Mouse (Mus musculus): ENCODE results near the gene Fance. TPM values are rescaled to one million over a fixed set of nuclear protein-coding genes. Genes with fewer than 3 reads are reported as not detected.

The Fance gene
- total RNA-seq (2014; rRNA removed; ENCODE audit: low replicate concordance): 14.1 and 21.7 TPM in 2 replicates
- 13.8 and 14.1 TPM in 2 replicates for polyA plus RNA-seq (2015; fragmentation: Nextera tagmentation; extraction: Ambion mirVana)

DNA sequence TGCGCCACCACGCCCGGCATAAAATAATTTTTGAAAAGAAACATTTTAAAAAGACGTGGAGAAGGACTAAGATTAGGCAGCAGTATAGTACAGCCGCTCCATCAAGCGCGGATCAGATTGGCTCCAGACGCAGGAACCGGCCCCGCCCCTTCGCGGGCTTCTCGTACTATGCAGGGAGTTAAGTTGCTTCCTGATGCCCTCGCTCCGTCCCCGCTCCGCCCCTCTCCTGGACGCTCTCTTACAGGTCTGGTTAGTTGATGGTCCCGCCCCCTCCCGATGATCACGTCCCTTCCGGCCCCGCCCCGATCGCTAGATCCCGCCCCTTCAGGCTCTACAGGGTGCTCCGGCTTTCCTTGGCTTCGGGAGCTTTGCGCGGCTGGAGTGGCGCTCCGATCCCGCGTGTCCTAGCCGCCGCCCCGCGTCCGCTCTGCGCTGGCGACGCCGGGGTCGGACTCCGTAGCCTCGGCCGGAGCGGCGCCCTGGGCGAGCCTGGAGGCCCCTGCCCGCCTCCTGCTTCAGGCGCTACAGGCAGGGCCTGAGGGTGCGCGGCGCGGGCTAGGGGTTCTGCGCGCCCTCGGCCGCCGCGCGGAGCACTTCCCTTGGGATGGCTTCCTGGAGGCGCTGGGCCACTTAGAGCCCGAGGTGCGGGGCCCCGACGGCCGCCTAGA, at the start of gene Fance:
Gene Fance, plus strand, starts transcription at position 308 of the 668 bp plus-strand sequence.
- H3K4me1 ChIP-seq (ENCODE audit: control insufficient read depth, insufficient read depth): peaks cover 9% of the 10 kb centered on the region; the same call in 1 of the 2 replicates
- no peaks in the 10 kb centered on the region for H3K9me3 ChIP-seq (replicated peaks; ENCODE audit: control insufficient read depth, low read length)
- TF ChIP-seq CTCF (IDR thresholded peaks at IDR 0.05; ENCODE audit: low read depth) (no peak), EP300 (IDR thresholded peaks at IDR 0.05; ENCODE audit: low read depth) (0 out of 2 replicates have a peak, but pooled peaks have one; percentile 15)
- H3K4me2 ChIP-seq (ENCODE audit: low read depth, low read length): peak within 1 kb of the TSS; percentile 95
- H3K36me3 ChIP-seq (replicated peaks; ENCODE audit: control insufficient read depth, insufficient read depth, low read length): peaks cover 18% of the 10 kb centered on the region
- H3K4me3 ChIP-seq (ENCODE audit: low read depth, low read length): peak within 1 kb of the TSS; percentile 90
- DNase-seq (ENCODE audit: low spot score): peak; percentile 99
- H3K27me3 ChIP-seq (ENCODE audit: control insufficient read depth, insufficient read depth, low read length): no peaks in the 10 kb centered on the region
- ATAC-seq (ENCODE audit: insufficient read depth, low read depth): peak; percentile 97
- H3K9ac ChIP-seq (replicated peaks; ENCODE audit: low read depth, low read length): peak within 1 kb of the TSS; percentile 89
- WGBS: under 1% methylated on average over 69 of the region's 69 CpGs
- peak within 1 kb of the TSS; percentile 95 for H3K27ac ChIP-seq (ENCODE audit: low read depth)

DNA sequence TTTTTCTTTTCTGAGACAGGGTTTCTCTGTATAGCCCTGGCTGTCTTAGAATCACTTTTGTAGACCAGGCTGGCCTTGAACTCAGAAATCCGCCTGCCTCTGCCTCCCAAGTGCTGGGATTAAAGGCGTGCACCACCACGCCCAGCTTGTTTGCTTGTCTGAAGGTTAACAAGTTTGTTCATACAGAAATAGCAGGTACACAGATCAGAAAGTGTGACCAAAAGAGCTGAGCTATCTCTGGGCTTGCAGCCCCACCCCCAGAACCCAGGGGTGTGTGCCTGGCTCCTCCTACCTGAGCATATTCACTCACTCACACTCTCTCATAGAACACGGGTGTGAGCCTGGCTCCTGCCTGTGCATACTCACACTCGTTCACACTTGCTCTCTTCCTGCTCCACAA, 46.1 kb upstream of the Fance start:
- no peak overlapping the region for H3K9ac ChIP-seq (replicated peaks; ENCODE audit: low read depth, low read length)
- WGBS: 79% methylated on average over 5 of the region's 5 CpGs
- DNase-seq (ENCODE audit: low spot score) (no peak), ATAC-seq (ENCODE audit: insufficient read depth, low read depth) (no peak)
- no peak overlapping the region for H3K4me2 ChIP-seq (ENCODE audit: low read depth, low read length)
- TF ChIP-seq CTCF (IDR thresholded peaks at IDR 0.05; ENCODE audit: low read depth): no peak
- TF ChIP-seq EP300 (IDR thresholded peaks at IDR 0.05; ENCODE audit: low read depth): no peak
- H3K27me3 ChIP-seq (ENCODE audit: control insufficient read depth, insufficient read depth, low read length): no peaks in the 10 kb centered on the region
- H3K27ac ChIP-seq (ENCODE audit: low read depth): no peak overlapping the region
- H3K4me1 ChIP-seq (ENCODE audit: control insufficient read depth, insufficient read depth): no peaks in the 10 kb centered on the region; the same call in 1 of the 2 replicates
- H3K4me3 ChIP-seq (ENCODE audit: low read depth, low read length): no peak overlapping the region
- no peaks in the 10 kb centered on the region for H3K36me3 ChIP-seq (replicated peaks; ENCODE audit: control insufficient read depth, insufficient read depth, low read length)
- no peaks in the 10 kb centered on the region for H3K9me3 ChIP-seq (replicated peaks; ENCODE audit: control insufficient read depth, low read length)

DNA sequence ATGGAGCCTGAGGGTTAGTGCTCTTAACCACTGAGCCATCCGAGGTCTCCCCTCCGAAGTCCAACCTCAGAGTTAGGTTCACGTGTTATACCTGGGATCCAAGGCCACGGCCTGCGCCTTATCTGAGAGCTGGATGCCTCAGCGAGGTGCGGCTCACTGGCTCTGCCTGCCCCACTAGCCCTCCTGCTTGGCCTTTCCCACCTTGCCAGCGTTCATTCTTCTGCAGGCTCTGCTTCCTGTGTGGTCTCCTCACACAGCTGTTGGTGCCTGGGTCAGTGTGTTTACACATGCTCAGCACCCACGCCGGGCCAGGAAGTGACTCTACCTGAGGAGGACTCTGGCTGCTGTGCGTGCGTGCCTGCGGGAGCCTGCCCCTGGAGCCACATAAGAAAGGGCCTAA, 43.2 kb upstream of the Fance start:
- Histone ChIP-seq H3K4me2 (ENCODE audit: low read depth, low read length) (no peak overlapping the region), H3K4me3 (ENCODE audit: low read depth, low read length) (no peak overlapping the region), H3K9me3 (replicated peaks; ENCODE audit: control insufficient read depth, low read length) (no peaks in the 10 kb centered on the region), H3K27me3 (ENCODE audit: control insufficient read depth, insufficient read depth, low read length) (no peaks in the 10 kb centered on the region), H3K36me3 (replicated peaks; ENCODE audit: control insufficient read depth, insufficient read depth, low read length) (no peaks in the 10 kb centered on the region), H3K4me1 (ENCODE audit: control insufficient read depth, insufficient read depth) (peaks cover 4% of the 10 kb centered on the region; the same call in 1 of the 2 replicates), H3K27ac (ENCODE audit: low read depth) (no peak overlapping the region), H3K9ac (replicated peaks; ENCODE audit: low read depth, low read length) (no peak overlapping the region)
- no peak for DNase-seq (ENCODE audit: low spot score)
- no peak for ATAC-seq (ENCODE audit: insufficient read depth, low read depth)
- TF ChIP-seq CTCF (IDR thresholded peaks at IDR 0.05; ENCODE audit: low read depth) (no peak), EP300 (IDR thresholded peaks at IDR 0.05; ENCODE audit: low read depth) (no peak)
- WGBS: 71% methylated on average over 13 of the region's 13 CpGs

DNA sequence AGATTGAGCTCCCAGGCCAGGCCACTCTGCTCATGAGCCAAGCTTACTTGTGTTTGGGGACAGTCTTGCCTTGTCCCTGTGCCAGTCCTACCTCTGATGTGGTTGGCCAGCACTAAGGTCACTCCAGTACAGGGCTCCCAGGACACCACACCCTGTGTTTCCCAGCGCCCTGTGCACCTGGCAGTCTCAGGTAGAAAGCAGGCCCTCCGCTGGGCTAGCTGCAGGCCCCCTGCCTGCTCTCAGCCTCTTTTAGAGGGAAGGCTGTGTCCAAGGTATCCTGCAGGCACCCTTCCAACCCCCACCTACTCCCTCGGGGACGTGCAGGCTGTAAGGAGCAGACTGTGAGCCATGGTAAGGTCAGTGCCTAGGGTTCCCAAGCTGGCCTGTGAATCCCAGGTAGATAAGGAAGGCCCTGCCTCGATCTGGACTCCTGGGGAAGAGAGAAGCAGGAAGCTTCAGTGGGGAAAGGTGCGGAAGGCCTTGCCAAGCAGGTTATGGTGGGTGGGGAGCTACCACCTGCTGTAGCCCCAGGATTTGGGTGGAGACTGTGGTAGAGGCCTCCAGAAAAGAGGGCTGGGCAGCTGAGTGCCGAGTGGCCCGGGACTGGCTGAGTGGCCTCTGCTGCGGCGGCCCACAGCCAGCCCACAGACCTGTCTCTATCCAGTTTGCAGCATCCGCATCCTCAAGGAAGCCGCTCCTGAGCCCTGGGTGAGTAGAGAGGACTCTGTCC, 41.6 kb upstream of the Fance start:
- Histone ChIP-seq H3K9me3 (replicated peaks; ENCODE audit: control insufficient read depth, low read length) (no peaks in the 10 kb centered on the region), H3K27ac (ENCODE audit: low read depth) (no peak overlapping the region), H3K27me3 (ENCODE audit: control insufficient read depth, insufficient read depth, low read length) (no peaks in the 10 kb centered on the region), H3K4me3 (ENCODE audit: low read depth, low read length) (no peak overlapping the region), H3K4me2 (ENCODE audit: low read depth, low read length) (no peak overlapping the region), H3K36me3 (replicated peaks; ENCODE audit: control insufficient read depth, insufficient read depth, low read length) (no peaks in the 10 kb centered on the region), H3K4me1 (ENCODE audit: control insufficient read depth, insufficient read depth) (peaks cover 4% of the 10 kb centered on the region; the same call in 1 of the 2 replicates), H3K9ac (replicated peaks; ENCODE audit: low read depth, low read length) (0 out of 2 replicates have a peak overlapping the region, but pooled peaks have one; percentile 3)
- DNase-seq (ENCODE audit: low spot score) (no peak), ATAC-seq (ENCODE audit: insufficient read depth, low read depth) (no peak)
- WGBS: 75% methylated on average over 12 of the region's 12 CpGs
- TF ChIP-seq CTCF (IDR thresholded peaks at IDR 0.05; ENCODE audit: low read depth) (no peak), EP300 (IDR thresholded peaks at IDR 0.05; ENCODE audit: low read depth) (no peak)

DNA sequence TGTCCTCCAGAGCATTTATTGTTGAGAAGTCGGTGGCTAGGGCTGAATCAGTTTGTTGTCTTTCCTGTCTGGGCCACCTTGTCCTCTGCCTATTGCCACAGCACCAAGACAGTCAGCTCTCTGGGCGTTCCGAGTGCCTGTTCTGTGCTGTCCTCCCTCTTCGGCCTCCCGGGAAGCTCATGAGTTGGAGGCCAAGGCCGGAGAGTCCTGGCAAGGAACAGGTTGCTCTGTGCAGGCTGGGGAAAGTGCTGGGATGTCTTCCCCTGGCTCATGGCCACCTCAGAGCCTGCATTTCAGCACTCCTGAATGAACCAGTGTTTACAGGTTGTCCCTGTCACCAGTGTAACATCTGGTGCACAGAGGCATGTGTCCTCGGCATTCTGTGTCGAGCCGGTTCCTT, 41.0 kb upstream of the Fance start:
- Histone ChIP-seq H3K27me3 (ENCODE audit: control insufficient read depth, insufficient read depth, low read length) (no peaks in the 10 kb centered on the region), H3K36me3 (replicated peaks; ENCODE audit: control insufficient read depth, insufficient read depth, low read length) (no peaks in the 10 kb centered on the region), H3K9me3 (replicated peaks; ENCODE audit: control insufficient read depth, low read length) (no peaks in the 10 kb centered on the region), H3K4me1 (ENCODE audit: control insufficient read depth, insufficient read depth) (peaks cover 4% of the 10 kb centered on the region; the same call in 1 of the 2 replicates), H3K27ac (ENCODE audit: low read depth) (no peak overlapping the region), H3K4me3 (ENCODE audit: low read depth, low read length) (no peak overlapping the region), H3K9ac (replicated peaks; ENCODE audit: low read depth, low read length) (0 out of 2 replicates have a peak overlapping the region, but pooled peaks have one; percentile 3), H3K4me2 (ENCODE audit: low read depth, low read length) (no peak overlapping the region)
- WGBS: 60% methylated on average over 9 of the region's 9 CpGs
- DNase-seq (ENCODE audit: low spot score) (no peak), ATAC-seq (ENCODE audit: insufficient read depth, low read depth) (no peak)
- TF ChIP-seq CTCF (IDR thresholded peaks at IDR 0.05; ENCODE audit: low read depth) (no peak), EP300 (IDR thresholded peaks at IDR 0.05; ENCODE audit: low read depth) (no peak)
